Mouse (Mus musculus): ENCODE results near the gene 1810009A15Rik. TPM values are rescaled to one million over a fixed set of nuclear protein-coding genes. Genes with fewer than 3 reads are reported as not detected.
"Not testable (repeated sequence)": the region's sequence is repeated elsewhere in the genome, so short reads cannot be mapped to it uniquely, and the experiment has no call there.

The 1810009A15Rik gene
- total RNA-seq, 2 experiments from 2014 or later = 20.3 to 26.3 TPM

- intact Hi-C loops (cut with DNase I; ENCODE audit: low total_unique reads) = no loop called here
- DNase-seq = peak; percentile 97
Observed at GRCm38 (mm10) chr19:8871267-8872186, 17.1 kb upstream of the 1810009A15Rik start, which contains the start of gene Ubxn1. Ubxn1 (plus strand) TSS chr19:8871496.

- DNase-seq = no peak
- intact Hi-C loops (cut with DNase I; ENCODE audit: low total_unique reads) = no loop called here
Observed at GRCm38 (mm10) chr19:8872266-8872840, 16.3 kb upstream of the 1810009A15Rik start.

- intact Hi-C loops (cut with DNase I; ENCODE audit: low total_unique reads) = no loop called here
- DNase-seq = no peak
Observed at GRCm38 (mm10) chr19:8875031-8875430, 13.6 kb upstream of the 1810009A15Rik start.

- intact Hi-C loops (cut with DNase I; ENCODE audit: low total_unique reads) = no loop called here
- DNase-seq = peak; percentile 89
Observed at GRCm38 (mm10) chr19:8880311-8881033, 8.2 kb upstream of the 1810009A15Rik start, which contains the start of gene Uqcc3. Uqcc3 (minus strand) TSS chr19:8880923.

- no peak for DNase-seq
- intact Hi-C loops (cut with DNase I; ENCODE audit: low total_unique reads) = no loop called here
Observed at GRCm38 (mm10) chr19:8881034-8881392, 7.6 kb upstream of the 1810009A15Rik start.

- intact Hi-C loops (cut with DNase I; ENCODE audit: low total_unique reads) = no loop called here
- no peak for DNase-seq
Observed at GRCm38 (mm10) chr19:8883616-8884015, 5.0 kb upstream of the 1810009A15Rik start, which contains the start of the genes Lbhd1 and Gm49403. Lbhd1 (plus strand) TSS chr19:8883732. Gm49403 (plus strand) TSS chr19:8883930.

DNA sequence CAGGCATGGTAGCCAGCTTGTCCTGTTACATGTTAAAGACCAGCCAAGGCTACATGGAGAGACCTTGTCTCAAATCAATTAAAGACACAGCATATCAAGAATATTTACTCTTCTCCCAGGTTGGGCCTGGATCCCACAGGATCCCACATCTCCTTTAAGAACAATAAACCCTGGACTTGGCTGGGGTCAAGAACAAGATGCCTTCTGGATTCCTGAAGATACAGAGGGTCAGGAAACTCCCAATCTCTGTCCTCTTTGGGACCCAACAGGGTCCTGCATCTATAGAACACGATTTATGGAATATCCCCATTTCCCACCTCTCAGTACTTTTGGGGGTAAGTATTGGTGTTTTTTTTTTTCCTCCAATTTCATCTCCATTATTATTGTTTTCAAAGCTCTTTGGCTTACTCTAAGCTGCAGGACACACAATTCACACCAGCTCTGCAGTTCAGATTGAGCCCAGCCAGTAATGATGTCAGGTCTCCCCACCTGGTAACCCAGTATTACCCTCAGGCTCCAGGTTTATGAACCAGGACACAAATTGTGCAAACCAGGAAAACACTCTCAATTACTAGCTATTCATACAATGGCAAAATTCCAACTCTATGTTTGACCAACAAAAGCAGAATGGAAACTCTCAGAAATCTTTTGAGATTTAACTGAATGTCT is 1.6 kb upstream of the 1810009A15Rik start:
- DNase-seq = no peak
- intact Hi-C loops (cut with DNase I; ENCODE audit: low total_unique reads) = no loop called here

DNA sequence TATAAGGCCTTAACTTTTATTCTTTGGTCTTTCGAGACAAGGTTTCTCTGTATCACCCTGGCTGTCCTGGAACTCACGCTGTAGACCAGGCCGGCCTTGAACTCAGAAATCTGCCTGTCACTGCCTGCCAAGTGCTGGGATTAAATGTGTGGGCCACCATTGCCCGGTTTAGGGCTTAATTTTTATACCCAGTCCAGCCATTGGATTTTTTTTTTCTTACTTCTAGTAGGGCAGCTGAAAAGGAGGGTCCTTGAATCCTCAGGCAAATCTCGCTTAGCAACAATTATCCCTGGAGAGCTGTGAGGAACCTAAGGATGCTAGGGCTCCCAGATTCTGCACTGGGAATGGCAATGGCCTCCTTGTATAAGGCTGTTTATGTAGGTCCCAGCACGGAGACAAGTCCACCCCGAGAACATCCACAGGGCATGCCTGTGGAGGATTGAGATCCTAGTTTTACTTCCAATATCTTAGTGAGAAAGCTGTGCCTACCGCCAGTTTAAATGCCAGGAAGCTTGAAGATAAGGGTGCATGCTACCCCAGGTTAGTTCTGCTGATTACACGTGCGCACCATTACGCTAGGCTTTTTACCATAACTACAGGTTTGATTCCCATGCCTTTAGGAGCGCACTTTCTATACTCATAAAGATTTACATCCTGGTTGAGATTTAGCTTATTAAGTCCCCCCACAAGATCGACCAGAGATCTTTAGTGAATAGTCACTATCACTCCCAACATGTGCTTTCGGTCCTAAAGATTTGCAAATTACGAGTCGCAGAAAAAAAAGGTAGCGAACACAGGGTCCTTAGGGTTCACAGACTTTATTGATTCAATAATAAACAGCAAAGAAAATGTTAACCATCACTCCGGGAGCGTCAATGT is 829 bp upstream of the 1810009A15Rik start:
- intact Hi-C loops (cut with DNase I; ENCODE audit: low total_unique reads) = no loop called here
- DNase-seq = no peak

- intact Hi-C loops (cut with DNase I; ENCODE audit: low total_unique reads) = no loop called here
- DNase-seq = peak; percentile 82
Observed at GRCm38 (mm10) chr19:8892829-8893766, 4.4 kb downstream of the 1810009A15Rik start, which contains the start of gene Ints5. Ints5 (plus strand) TSS chr19:8893005.

GRCm38 (mm10) chr19:8895397-8895960 is 6.8 kb downstream of the 1810009A15Rik start:
- intact Hi-C loops (cut with DNase I; ENCODE audit: low total_unique reads) = no loop called here
- no peak for DNase-seq

- intact Hi-C loops (cut with DNase I; ENCODE audit: low total_unique reads); DNase-seq: not testable (repeated sequence)
Observed at GRCm38 (mm10) chr19:8896231-8896630, 7.6 kb downstream of the 1810009A15Rik start.

DNA sequence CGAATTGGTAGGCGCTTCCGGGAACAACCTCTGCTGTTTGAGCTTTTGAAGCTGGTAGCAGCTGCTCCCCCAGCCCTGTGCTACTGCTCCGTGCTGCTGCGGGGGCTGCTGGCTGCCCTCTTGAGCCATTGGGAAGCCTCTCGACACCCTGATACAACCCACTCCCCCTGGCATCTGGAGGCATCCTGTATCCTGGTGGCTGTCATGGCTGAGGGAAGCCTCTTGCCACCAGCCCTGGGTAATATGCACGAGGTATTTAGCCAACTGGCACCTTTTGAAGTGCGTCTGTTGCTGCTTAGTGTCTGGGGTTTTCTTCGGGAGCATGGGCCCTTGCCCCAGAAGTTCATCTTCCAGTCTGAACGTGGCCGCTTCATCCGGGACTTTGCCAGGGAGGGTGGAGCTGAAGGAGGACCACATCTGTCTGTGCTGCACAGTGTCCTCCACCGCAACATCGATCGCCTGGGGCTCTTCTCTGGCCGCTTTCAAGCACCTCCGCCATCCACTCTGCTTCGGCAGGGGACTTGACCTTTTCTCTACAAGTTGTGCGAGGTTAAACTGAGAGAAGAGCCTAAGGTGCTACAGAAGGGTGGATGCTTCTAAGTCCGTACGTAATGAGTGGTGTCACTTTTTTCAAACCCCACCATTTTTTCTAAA is 8.7 kb downstream of the 1810009A15Rik start:
- intact Hi-C loops (cut with DNase I; ENCODE audit: low total_unique reads) = not testable (repeated sequence)
- DNase-seq = peak; percentile 68

GRCm38 (mm10) chr19:8897865-8898495 is 9.3 kb downstream of the 1810009A15Rik start, which contains the start of gene Ganab:
Ganab (plus strand) TSS chr19:8898071.
- peak; percentile 96 for DNase-seq
- intact Hi-C loops (cut with DNase I; ENCODE audit: low total_unique reads) = no loop called here

DNA sequence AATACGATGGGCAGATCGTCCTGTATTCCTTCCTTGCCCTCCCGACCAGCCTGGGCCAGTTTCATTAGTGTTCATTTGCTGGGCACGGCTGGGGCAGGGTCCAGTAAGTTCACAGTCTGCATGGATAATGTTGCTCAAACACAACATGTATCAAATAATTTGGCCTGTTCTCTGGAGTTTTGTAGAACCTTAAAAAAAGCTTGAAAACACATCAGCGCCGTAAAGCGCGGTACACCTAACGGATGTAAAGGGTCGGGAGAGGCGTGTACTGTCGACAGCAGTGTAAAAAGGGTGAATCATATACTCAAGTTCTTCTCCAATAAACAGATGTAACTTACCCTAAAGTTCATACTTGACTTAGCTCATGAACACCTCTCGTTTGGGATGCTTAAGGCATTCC is 9.9 kb downstream of the 1810009A15Rik start:
- DNase-seq = no peak
- intact Hi-C loops (cut with DNase I; ENCODE audit: low total_unique reads) = no loop called here

- intact Hi-C loops (cut with DNase I; ENCODE audit: low total_unique reads) = no loop called here
Observed at GRCm38 (mm10) chr19:8899079-8899478, 10.4 kb downstream of the 1810009A15Rik start.

DNA sequence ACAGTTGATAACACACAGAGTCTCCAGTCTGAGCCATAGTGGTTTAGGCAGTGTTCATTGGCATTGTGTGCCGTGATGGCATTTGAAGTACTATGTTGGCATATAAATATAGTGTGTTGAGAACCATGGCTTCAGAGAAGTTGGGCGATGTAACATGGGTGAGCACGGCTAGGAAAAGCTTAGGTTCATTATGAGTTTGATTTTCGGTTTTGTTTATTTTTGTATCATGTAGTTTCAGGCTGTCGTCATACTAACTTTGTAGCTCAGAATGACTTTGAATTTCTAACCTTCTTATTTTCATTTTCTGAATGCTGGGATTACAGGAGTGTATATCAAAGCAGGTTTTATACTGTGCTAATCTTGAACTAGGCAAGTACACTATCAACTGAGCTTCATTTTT is 14.8 kb downstream of the 1810009A15Rik start:
- no peak for DNase-seq
- intact Hi-C loops (cut with DNase I; ENCODE audit: low total_unique reads) = loop anchor here (10.0 kb wide), 1 partner anchor 51 kb away; the partner anchor contains the start of gene Tut1

More at GRCm38 (mm10) chr19:8899079-8899478, 10.4 kb downstream of the 1810009A15Rik start:
- DNase-seq = no peak
